In genomic region chrX:167207741-167208505, GRCm38 (mm10) we compare ENCODE assay signal across 8 mouse cellular contexts. TPM values are rescaled to one million over a fixed set of nuclear protein-coding genes. Genes with fewer than 3 reads are reported as not detected.
DNase-seq lines count a peak whose midpoint lies in the region; ATAC-seq and TF ChIP-seq lines count a peak whose summit lies in the region.

No protein-coding gene starts in this region.

- peak overlapping the region; percentile 89 for H3K4me3 ChIP-seq in ES-Bruce4 (ENCODE audit: low read depth, low read length)
- H3K4me3 ChIP-seq in forebrain, embryonic 10.5 days = peak overlapping the region; percentile 64
- peak overlapping the region; percentile 53 for H3K4me3 ChIP-seq in hindbrain, embryonic 16.5 days (ENCODE audit: low read length)
- H3K4me3 ChIP-seq in lung, embryonic 16.5 days (ENCODE audit: low read length) = peak overlapping the region; percentile 64
- peak overlapping the region; percentile 97 for H3K4me3 ChIP-seq in thymus, adult 2 months (ENCODE audit: control insufficient read depth, insufficient read depth, low read length)

- DNase-seq in heart, adult 11 months = peak; percentile 94
- DNase-seq in heart, postnatal 25 days (ENCODE audit: low spot score) = no peak
- no peak for DNase-seq in forebrain, embryonic 10.5 days (ENCODE audit: extremely low spot score, low spot score)
- DNase-seq in thymus, adult 2 months = peak; percentile 50
- no peak for DNase-seq in ovary, postnatal 10 days (ENCODE audit: low spot score)

- TF ChIP-seq POLR2A in ES-Bruce4 (IDR thresholded peaks at IDR 0.05; ENCODE audit: insufficient read depth, low read length) = no peak
- TF ChIP-seq POLR2A in thymus, adult 2 months (IDR thresholded peaks at IDR 0.05; ENCODE audit: control insufficient read depth, extremely low read depth, insufficient read depth, low read length, poor library complexity) = no peak

- no peaks in the 10 kb centered on the region for H3K9me3 ChIP-seq in ES-Bruce4 (replicated peaks; ENCODE audit: control insufficient read depth, insufficient read depth, low read length, poor library complexity, severe bottlenecking)
- no peaks in the 10 kb centered on the region for H3K9me3 ChIP-seq in forebrain, embryonic 10.5 days
- no peaks in the 10 kb centered on the region for H3K9me3 ChIP-seq in hindbrain, embryonic 16.5 days (ENCODE audit: control insufficient read depth, low read length)
- no peaks in the 10 kb centered on the region for H3K9me3 ChIP-seq in lung, embryonic 16.5 days (ENCODE audit: control insufficient read depth, low read length)

- no peaks in the 10 kb centered on the region for H3K27me3 ChIP-seq in ES-Bruce4 (ENCODE audit: control insufficient read depth, insufficient read depth, low read length, poor library complexity, severe bottlenecking)
- peaks cover 98% of the 10 kb centered on the region for H3K27me3 ChIP-seq in forebrain, embryonic 10.5 days (ENCODE audit: poor library complexity, severe bottlenecking)
- H3K27me3 ChIP-seq in hindbrain, embryonic 16.5 days (replicated peaks; ENCODE audit: control insufficient read depth, insufficient read depth, low read length) = no peaks in the 10 kb centered on the region; the same call in 1 of the 2 replicates
- H3K27me3 ChIP-seq in lung, embryonic 16.5 days (ENCODE audit: control insufficient read depth, insufficient read depth, low read depth, low read length) = no peaks in the 10 kb centered on the region; the same call in 1 of the 2 replicates
- no peaks in the 10 kb centered on the region for H3K27me3 ChIP-seq in thymus, adult 2 months (ENCODE audit: control insufficient read depth, insufficient read depth, low read length)

- intact Hi-C loops in heart, postnatal 25 days (cut with DNase I) = loop anchor here (10.0 kb wide), 2 partner anchors 53 to 103 kb away; no protein-coding TSS in a partner anchor

- WGBS in forebrain, embryonic 10.5 days = 19% methylated on average over 25 of the region's 25 CpGs
- WGBS in hindbrain, embryonic 16.5 days = 20% methylated on average over 24 of the region's 25 CpGs
- WGBS in lung, embryonic 16.5 days = 30% methylated on average over 24 of the region's 25 CpGs
- 3% methylated on average over 25 of the region's 25 CpGs for WGBS in thymus, adult 2 months

- peaks cover 7% of the 10 kb centered on the region for H3K36me3 ChIP-seq in ES-Bruce4 (ENCODE audit: control insufficient read depth, insufficient read depth, low read length, poor library complexity, severe bottlenecking)
- peaks cover 11% of the 10 kb centered on the region for H3K36me3 ChIP-seq in forebrain, embryonic 10.5 days (replicated peaks)
- H3K36me3 ChIP-seq in hindbrain, embryonic 16.5 days (ENCODE audit: control insufficient read depth, insufficient read depth, low read length) = no peaks in the 10 kb centered on the region
- H3K36me3 ChIP-seq in lung, embryonic 16.5 days (ENCODE audit: control insufficient read depth, insufficient read depth, low read length) = peaks cover 2% of the 10 kb centered on the region; the same call in 1 of the 2 replicates
- peaks cover 13% of the 10 kb centered on the region for H3K36me3 ChIP-seq in thymus, adult 2 months (ENCODE audit: control insufficient read depth, insufficient read depth, low read length)

- ATAC-seq in hindbrain, embryonic 16.5 days = no peak; the same call in 1 of the 2 replicates
- no peak for ATAC-seq in lung, embryonic 16.5 days (ENCODE audit: low read depth)

- H3K27ac ChIP-seq in ES-Bruce4 (ENCODE audit: insufficient read depth, low read length) = peak overlapping the region; percentile 44; the same call in 1 of the 2 replicates
- H3K27ac ChIP-seq in forebrain, embryonic 10.5 days = peak overlapping the region; percentile 92
- H3K27ac ChIP-seq in hindbrain, embryonic 16.5 days (ENCODE audit: low read depth, low read length) = peak overlapping the region; percentile 92
- H3K27ac ChIP-seq in lung, embryonic 16.5 days (ENCODE audit: low read length) = peak overlapping the region; percentile 88
- H3K27ac ChIP-seq in thymus, adult 2 months (ENCODE audit: control insufficient read depth, insufficient read depth, low read length) = peak overlapping the region; percentile 96

- H3K4me2 ChIP-seq in hindbrain, embryonic 16.5 days (ENCODE audit: low read length) = peak overlapping the region; percentile 63
- H3K4me2 ChIP-seq in lung, embryonic 16.5 days (ENCODE audit: low read depth, low read length) = peak overlapping the region; percentile 45

- no peak for TF ChIP-seq EP300 in ES-Bruce4 (IDR thresholded peaks at IDR 0.05; ENCODE audit: insufficient read depth, low read depth, low read length)

- H3K9ac ChIP-seq in ES-Bruce4 (ENCODE audit: low read depth, poor library complexity, severe bottlenecking) = peak overlapping the region; percentile 94
- H3K9ac ChIP-seq in hindbrain, embryonic 16.5 days (ENCODE audit: low read depth, low read length) = peak overlapping the region; percentile 83
- peak overlapping the region; percentile 84 for H3K9ac ChIP-seq in lung, embryonic 16.5 days (ENCODE audit: low read length)

- H3K4me1 ChIP-seq in ES-Bruce4 (ENCODE audit: control insufficient read depth, insufficient read depth, low read length) = no peaks in the 10 kb centered on the region
- peaks cover 31% of the 10 kb centered on the region for H3K4me1 ChIP-seq in forebrain, embryonic 10.5 days
- H3K4me1 ChIP-seq in hindbrain, embryonic 16.5 days (ENCODE audit: control insufficient read depth, insufficient read depth, low read depth, low read length) = peaks cover 5% of the 10 kb centered on the region
- peaks cover 7% of the 10 kb centered on the region; the same call in 1 of the 2 replicates for H3K4me1 ChIP-seq in lung, embryonic 16.5 days (replicated peaks; ENCODE audit: control insufficient read depth, insufficient read depth, low read length)
- H3K4me1 ChIP-seq in thymus, adult 2 months (replicated peaks; ENCODE audit: control insufficient read depth, insufficient read depth, low read length) = peaks cover 21% of the 10 kb centered on the region

- no peak for TF ChIP-seq CTCF in ES-Bruce4 (IDR thresholded peaks at IDR 0.05; ENCODE audit: low read depth, low read length)
- TF ChIP-seq CTCF in thymus, adult 2 months (IDR thresholded peaks at IDR 0.05; ENCODE audit: borderline replicate concordance, control insufficient read depth, extremely low read depth, insufficient read depth, low read length, poor library complexity) = no peak

RNA-seq across cellular contexts. Expression of gene Tmsb4x, which starts 1.2 kb away (rescaled TPM):
- total RNA-seq in heart, postnatal 25 days (2021) = 100 to 1,000 TPM; 459 to 522 TPM
- polyA plus RNA-seq in ES-Bruce4 (2011; ENCODE audit: insufficient read depth, insufficient read length, low read depth, missing spikeins) = 543 and 559 TPM in 2 replicates
- 2,014 and 2,296 TPM in 2 replicates for polyA plus RNA-seq in forebrain, embryonic 10.5 days (2016; fragmentation: Nextera tagmentation; extraction: Ambion mirVana)
- 4,367 and 4,892 TPM in 2 replicates for polyA plus RNA-seq in hindbrain, embryonic 16.5 days (2015; fragmentation: Nextera tagmentation; extraction: Ambion mirVana)
- polyA plus RNA-seq in lung, embryonic 16.5 days (2015; fragmentation: Nextera tagmentation; extraction: Ambion mirVana) = 6,019 and 6,084 TPM in 2 replicates
- 442 and 583 TPM in 2 replicates for polyA plus RNA-seq in thymus, adult 2 months (2012; rRNA removed)

RNA-seq across cellular contexts. Expression of gene Tlr8, which starts 56.2 kb away (rescaled TPM):
- 1 to 10 TPM; 2.3 to 2.8 TPM for total RNA-seq in heart, postnatal 25 days (2021)
- not detected in 2 replicates for polyA plus RNA-seq in ES-Bruce4 (2011; ENCODE audit: insufficient read depth, insufficient read length, low read depth, missing spikeins)
- polyA plus RNA-seq in forebrain, embryonic 10.5 days (2016; fragmentation: Nextera tagmentation; extraction: Ambion mirVana) = not detected in 2 replicates
- polyA plus RNA-seq in hindbrain, embryonic 16.5 days (2015; fragmentation: Nextera tagmentation; extraction: Ambion mirVana) = 0.14 and 0.18 TPM in 2 replicates
- polyA plus RNA-seq in lung, embryonic 16.5 days (2015; fragmentation: Nextera tagmentation; extraction: Ambion mirVana) = 0.55 and 0.85 TPM in 2 replicates
- polyA plus RNA-seq in thymus, adult 2 months (2012; rRNA removed) = 1.1 and 1.6 TPM in 2 replicates

Comparison
In these comparisons a context has a peak if more than half of its experiments do, and no peak if none do; other contexts are left out.
1. DNase-seq: peak in heart, adult 11 months (single experiment) and thymus, adult 2 months (single experiment); none in heart, postnatal 25 days (single experiment), forebrain, embryonic 10.5 days (single experiment) and ovary, postnatal 10 days (single experiment).
2. H3K27ac ChIP-seq: peak in every context shown above with its lines; median percentile 96 in thymus, adult 2 months; 92 in forebrain, embryonic 10.5 days; 92 in hindbrain, embryonic 16.5 days; 88 in lung, embryonic 16.5 days; 44 in ES-Bruce4.
3. Peak in every context shown above with its lines, with median percentiles within 50 percentile points of each other: H3K4me3 ChIP-seq and H3K9ac ChIP-seq.